Comparison of ENCODE assay signal across 28 mouse cellular contexts in the genomic region with DNA sequence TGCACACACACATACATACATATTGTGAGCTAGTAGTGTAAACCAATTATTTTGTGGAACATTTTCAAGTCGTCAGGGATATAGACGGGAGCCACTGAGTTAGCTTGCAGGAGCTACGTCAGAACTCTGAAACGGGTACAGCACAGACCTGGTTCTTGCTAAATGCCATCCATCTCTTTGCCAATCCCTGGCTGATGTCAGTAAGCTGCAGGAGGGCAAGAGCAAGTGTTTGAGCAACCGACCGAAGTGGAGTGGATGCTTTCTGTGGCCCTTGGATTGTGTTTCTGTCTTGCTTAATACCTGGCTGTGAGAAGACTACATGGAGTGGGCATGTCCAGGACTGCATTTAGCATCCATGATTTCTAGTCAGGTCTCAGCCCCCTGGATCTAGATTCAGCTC.
DNase-seq lines count a peak whose midpoint lies in the region; ATAC-seq and TF ChIP-seq lines count a peak whose summit lies in the region.
"Had no signal": no experiment of that assay in that cellular context is flagged by ENCODE, and none has a peak within 500 bp of the region (broad histone marks: within the 10 kb centered on the region; RNA-seq: fewer than 3 reads in every experiment).

No protein-coding gene starts in this region.

- no peak overlapping the region for H3K4me2 ChIP-seq in forebrain, embryonic 12.5 days
- H3K4me2 ChIP-seq: forebrain, embryonic 15.5 days; heart, embryonic 12.5 days; heart, embryonic 15.5 days; hindbrain, embryonic 14.5 days had no signal

- no peak overlapping the region for H3K9ac ChIP-seq in liver, adult 2 months (ENCODE audit: low read depth, low read length)
- no peak overlapping the region for H3K9ac ChIP-seq in forebrain, embryonic 12.5 days
- H3K9ac ChIP-seq: forebrain, embryonic 15.5 days; heart, embryonic 12.5 days; heart, embryonic 15.5 days; hindbrain, embryonic 14.5 days had no signal

- WGBS in liver, adult 2 months: 89% methylated on average over 6 of the region's 6 CpGs
- 95% methylated on average over 6 of the region's 6 CpGs for WGBS in forebrain, embryonic 12.5 days

- ATAC-seq in frontal cortex, adult (ENCODE audit: low TSS enrichment): 0 out of 2 replicates have a peak, but pooled peaks have one; percentile 17
- ATAC-seq in forebrain, embryonic 12.5 days (ENCODE audit: low FRiP score): no peak
- ATAC-seq: forebrain, embryonic 15.5 days; hindbrain, postnatal 0 days; inflammation-experienced regulatory T-cells, adult 6 months; intestine, embryonic 16.5 days; Patski had no signal

- H3K36me3 ChIP-seq in liver, adult 2 months (ENCODE audit: control insufficient read depth, insufficient read depth, low read length): no peaks in the 10 kb centered on the region
- no peaks in the 10 kb centered on the region for H3K36me3 ChIP-seq in forebrain, embryonic 12.5 days (replicated peaks)
- H3K36me3 ChIP-seq: forebrain, embryonic 15.5 days; heart, embryonic 15.5 days had no signal

- H3K79me2 ChIP-seq in liver, adult 2 months (ENCODE audit: control insufficient read depth, insufficient read depth, low read length): no peaks in the 10 kb centered on the region

- peak; percentile 23 for DNase-seq in adrenal gland, adult 8-10 months
- DNase-seq in adrenal gland, postnatal 4 days (ENCODE audit: low spot score in 2 of 2): no peak
- DNase-seq in frontal cortex, postnatal 10 days (ENCODE audit: low spot score in 2 of 2): no peak
- DNase-seq in liver, adult 2 months (ENCODE audit: extremely low read depth, low read depth, low spot score): peak; percentile 6
- DNase-seq in liver: no peak
- DNase-seq in fat pad, adult 2 months (ENCODE audit: extremely low read depth, low read depth, low spot score): peak; percentile 99
- DNase-seq: B cell, adult 2 months; cerebellum, adult 18-20 months; cerebellum, adult 9-10 months; cerebellum, postnatal 14 days; gastrocnemius, postnatal 25 days; heart, adult 18-20 months; heart, postnatal 10 days; heart, postnatal 36 days; kidney, adult 18-20 months; kidney, adult 9 months had no signal

- H3K27me3 ChIP-seq in liver, adult 2 months (ENCODE audit: control insufficient read depth, insufficient read depth, low read length): no peaks in the 10 kb centered on the region
- H3K27me3 ChIP-seq in forebrain, embryonic 12.5 days: no peaks in the 10 kb centered on the region
- H3K27me3 ChIP-seq: CH12.LX; forebrain, embryonic 15.5 days; heart, embryonic 12.5 days; heart, embryonic 15.5 days; Patski had no signal

- H3K9me3 ChIP-seq in forebrain, embryonic 12.5 days: no peaks in the 10 kb centered on the region
- H3K9me3 ChIP-seq: forebrain, embryonic 15.5 days; G1E; heart, embryonic 12.5 days; heart, embryonic 15.5 days had no signal

- TF ChIP-seq POLR2A in liver, adult 2 months (IDR thresholded peaks at IDR 0.05; ENCODE audit: extremely low read depth, insufficient read depth, low read length): no peak

- no peak overlapping the region for H3K4me3 ChIP-seq in liver, adult 2 months (ENCODE audit: insufficient read depth, low read depth, low read length)
- no peak overlapping the region for H3K4me3 ChIP-seq in forebrain, embryonic 12.5 days (replicated peaks)
- H3K4me3 ChIP-seq: forebrain, embryonic 15.5 days; heart, embryonic 12.5 days; heart, embryonic 15.5 days had no signal

- no peak overlapping the region for H3K27ac ChIP-seq in liver, adult 2 months (replicated peaks; ENCODE audit: insufficient read depth, low read depth, low read length)
- H3K27ac ChIP-seq in forebrain, embryonic 12.5 days: no peak overlapping the region
- H3K27ac ChIP-seq: forebrain, embryonic 15.5 days; heart, embryonic 15.5 days; hindbrain, embryonic 14.5 days; hindbrain, postnatal 0 days had no signal

- TF ChIP-seq CTCF in liver, adult 2 months (IDR thresholded peaks at IDR 0.05; ENCODE audit: low read depth, low read length): no peak

- no peaks in the 10 kb centered on the region for H3K4me1 ChIP-seq in liver, adult 2 months (ENCODE audit: control insufficient read depth, insufficient read depth, low read length)
- no peaks in the 10 kb centered on the region for H3K4me1 ChIP-seq in forebrain, embryonic 12.5 days
- H3K4me1 ChIP-seq: forebrain, embryonic 15.5 days had no signal

Comparison
In these comparisons a context has a peak if more than half of its experiments do, and no peak if none do; other contexts are left out.
1. DNase-seq: peak in adrenal gland, adult 8-10 months (single experiment), liver, adult 2 months (single experiment) and fat pad, adult 2 months (single experiment); none in adrenal gland, postnatal 4 days (0 of 2), frontal cortex, postnatal 10 days (0 of 2) and liver (single experiment).